Mouse (Mus musculus) E14TG2a.4 (cell line): ENCODE data around the gene Qrsl1.

Experiments used
- H3K27me3 ChIP-seq: 2 replicates; pipeline ENCODE4 v1.6.1; 2014; ENCODE audit warnings: low read length, control low read depth; ENCODE audit not compliant: insufficient read depth
- H3K36me3 ChIP-seq: 2 replicates; pipeline ENCODE4 v1.6.1; 2014; ENCODE audit warnings: low read length, control low read depth; ENCODE audit not compliant: insufficient read depth
- H3K4me1 ChIP-seq: replicated peaks from 2 replicates; pipeline ENCODE4 v1.6.1; 2014; ENCODE audit warnings: low read depth, low read length, control low read depth
- H3K4me3 ChIP-seq: replicated peaks from 2 replicates; pipeline ENCODE4 v1.5.1; 2014; ENCODE audit warnings: mild to moderate bottlenecking, low read length
- H3K9me3 ChIP-seq: 2 replicates; pipeline ENCODE4 v1.6.1; 2014; ENCODE audit warnings: low read length, control low read depth
- CTCF ChIP-seq: conservative IDR thresholded peaks from 2 replicates; pipeline ENCODE4 v1.5.1; 2014; ENCODE audit warnings: low read length
- NANOG ChIP-seq: IDR thresholded peaks from 2 replicates; pipeline ENCODE4 v1.6.1; 2014; ENCODE audit warnings: borderline replicate concordance, low read length, mixed read lengths
- POU5F1 ChIP-seq: IDR thresholded peaks from 2 replicates; pipeline ENCODE4 v1.6.1; 2014; ENCODE audit warnings: low read length, borderline replicate concordance

Qrsl1 gene

DNA sequence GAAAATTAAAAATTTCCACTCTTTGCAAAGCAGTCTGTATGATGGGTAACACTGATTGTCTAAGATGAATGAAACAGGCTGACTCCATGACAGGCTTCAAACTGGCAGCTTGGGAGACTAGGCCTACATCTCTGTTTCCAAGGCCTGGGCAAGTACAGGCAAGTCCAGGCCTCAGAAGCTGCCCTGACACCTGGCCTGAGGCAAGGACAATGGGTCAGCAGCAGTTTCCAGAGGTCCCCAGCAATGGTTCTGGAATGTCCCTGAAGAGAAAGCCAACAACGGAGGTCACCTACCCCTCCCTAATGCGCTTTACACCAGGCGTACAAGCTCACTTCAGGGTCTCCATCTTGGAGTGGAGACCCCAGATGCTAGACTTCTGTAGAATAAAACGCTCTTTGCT, 8.6 kb downstream of the Qrsl1 start:
- peaks cover 76% of the 10 kb centered on the region for H3K36me3 ChIP-seq
- H3K4me1 ChIP-seq = peaks cover 38% of the 10 kb centered on the region
- H3K27me3 ChIP-seq = no peaks in the 10 kb centered on the region
- TF ChIP-seq NANOG (no peak), POU5F1 (no peak), CTCF (no peak)
- no peak overlapping the region for H3K4me3 ChIP-seq
- H3K9me3 ChIP-seq = no peaks in the 10 kb centered on the region

DNA sequence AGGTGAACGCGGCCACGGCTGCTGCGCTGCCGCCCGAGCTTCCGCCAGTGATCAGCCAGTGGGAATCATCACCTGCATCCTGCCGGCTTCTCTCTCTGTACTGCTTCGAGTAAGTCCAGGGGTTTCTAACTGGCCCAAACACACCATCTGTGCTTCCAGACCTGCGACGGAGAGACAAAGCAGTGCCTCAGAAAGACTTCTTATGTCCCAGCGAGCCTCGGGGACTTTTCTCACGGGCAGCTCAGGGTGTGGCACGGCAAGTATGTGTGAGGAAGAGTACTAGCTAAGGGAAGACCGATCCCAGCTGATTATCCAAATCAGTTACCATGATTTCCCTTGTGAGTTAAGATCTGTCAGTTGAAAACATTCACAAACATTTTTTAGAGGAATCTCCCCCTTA, 12.6 kb downstream of the Qrsl1 start:
- Histone ChIP-seq H3K4me1 (peaks cover 27% of the 10 kb centered on the region), H3K9me3 (peaks cover 5% of the 10 kb centered on the region; the same call in 1 of the 2 replicates), H3K4me3 (0 out of 2 replicates have a peak overlapping the region, but pooled peaks have one; percentile 10), H3K27me3 (no peaks in the 10 kb centered on the region), H3K36me3 (peaks cover 79% of the 10 kb centered on the region)
- no peak for TF ChIP-seq POU5F1
- TF ChIP-seq CTCF = no peak
- no peak for TF ChIP-seq NANOG

DNA sequence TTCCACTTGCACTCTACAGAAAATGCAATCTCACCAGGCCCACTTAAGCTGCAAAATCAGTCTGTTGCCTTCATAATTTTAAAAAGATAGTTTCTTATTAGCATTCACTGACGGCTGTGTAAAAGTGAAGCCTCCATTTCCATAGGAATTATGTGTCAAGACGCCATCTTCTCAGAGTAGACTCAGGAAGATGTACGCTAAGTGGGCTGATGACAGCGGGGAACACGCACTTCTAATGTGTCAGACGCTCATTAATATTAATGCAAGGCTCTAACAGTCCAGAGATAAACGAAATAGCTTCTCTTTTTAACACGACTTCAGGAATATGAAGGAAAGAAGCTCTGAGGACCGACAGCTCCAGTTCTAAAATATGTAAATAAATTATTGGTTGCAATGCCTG, 13.9 kb downstream of the Qrsl1 start:
- Histone ChIP-seq H3K9me3 (peaks cover 9% of the 10 kb centered on the region), H3K4me1 (peaks cover 20% of the 10 kb centered on the region), H3K27me3 (no peaks in the 10 kb centered on the region), H3K36me3 (peaks cover 70% of the 10 kb centered on the region), H3K4me3 (no peak overlapping the region)
- no peak for TF ChIP-seq NANOG
- no peak for TF ChIP-seq CTCF
- TF ChIP-seq POU5F1 = no peak

DNA sequence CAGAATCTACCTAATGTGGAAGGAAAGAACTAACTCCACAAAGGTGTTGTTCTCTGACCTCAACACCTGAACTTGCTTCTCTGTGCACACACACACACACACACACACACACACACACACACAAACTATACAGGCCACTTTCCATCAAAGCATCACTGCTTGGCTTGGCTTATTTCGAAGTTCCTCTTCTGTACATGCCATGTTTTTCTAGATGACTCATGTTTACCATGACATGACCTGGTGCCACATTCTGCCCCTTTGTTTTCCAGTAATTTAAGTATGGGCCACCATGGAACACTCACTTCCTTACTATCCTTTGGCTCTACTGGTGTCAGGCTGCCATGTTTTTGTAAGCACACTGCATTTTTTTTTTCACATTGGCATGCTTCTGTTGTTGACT, 30.1 kb downstream of the Qrsl1 start:
- peaks cover 89% of the 10 kb centered on the region for H3K9me3 ChIP-seq
- no peak overlapping the region for H3K4me3 ChIP-seq
- no peaks in the 10 kb centered on the region for H3K4me1 ChIP-seq
- H3K27me3 ChIP-seq = no peaks in the 10 kb centered on the region
- H3K36me3 ChIP-seq = peaks cover 20% of the 10 kb centered on the region
- TF ChIP-seq NANOG (no peak), CTCF (no peak), POU5F1 (no peak)

DNA sequence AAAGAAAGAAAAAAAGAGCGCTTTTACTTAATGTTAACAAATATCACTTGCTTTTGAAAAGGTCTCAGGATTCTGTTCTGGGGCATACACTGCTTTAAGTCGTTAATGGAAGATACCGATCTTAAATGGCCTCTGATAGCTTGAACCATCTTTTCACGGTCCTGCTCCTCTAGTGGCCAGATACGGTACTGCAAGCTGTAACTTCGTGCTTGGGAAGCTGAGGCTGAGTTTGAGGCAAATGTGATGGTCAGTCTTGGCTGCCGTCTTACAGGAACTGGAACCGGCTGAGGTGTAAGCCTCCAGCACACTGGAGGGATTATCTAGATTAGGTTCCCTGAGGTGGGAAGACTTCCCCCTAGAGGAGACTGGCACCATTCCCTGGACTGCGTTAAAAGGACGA, 30.8 kb downstream of the Qrsl1 start:
- TF ChIP-seq POU5F1 (no peak), NANOG (no peak), CTCF (peak; percentile 97)
- H3K27me3 ChIP-seq = no peaks in the 10 kb centered on the region
- H3K36me3 ChIP-seq = peaks cover 13% of the 10 kb centered on the region
- no peak overlapping the region for H3K4me3 ChIP-seq
- H3K9me3 ChIP-seq = peaks cover 89% of the 10 kb centered on the region
- H3K4me1 ChIP-seq = no peaks in the 10 kb centered on the region

DNA sequence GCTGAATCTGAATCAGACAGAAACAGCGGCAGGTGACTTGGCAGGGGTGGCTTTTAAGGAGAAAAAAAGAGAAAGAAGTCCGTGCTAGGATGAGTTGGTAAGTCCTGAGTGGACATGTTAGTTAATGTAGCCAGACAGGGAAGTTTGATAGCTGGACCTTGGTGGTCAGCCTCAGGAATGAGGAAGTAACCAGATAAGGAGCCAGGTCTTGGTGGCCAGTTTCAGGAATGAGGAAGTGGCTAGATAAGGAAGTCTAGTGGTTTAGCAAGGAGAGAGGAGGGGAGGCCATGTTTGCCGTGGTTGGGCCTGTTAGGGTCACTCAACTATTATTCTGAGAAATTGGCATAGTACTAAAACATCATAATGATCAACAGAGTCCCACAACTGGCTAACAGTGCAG, 45.2 kb downstream of the Qrsl1 start:
- Histone ChIP-seq H3K4me3 (no peak overlapping the region), H3K4me1 (no peaks in the 10 kb centered on the region), H3K36me3 (no peaks in the 10 kb centered on the region), H3K9me3 (peaks cover 54% of the 10 kb centered on the region), H3K27me3 (no peaks in the 10 kb centered on the region)
- TF ChIP-seq NANOG (no peak), CTCF (no peak), POU5F1 (no peak)

DNA sequence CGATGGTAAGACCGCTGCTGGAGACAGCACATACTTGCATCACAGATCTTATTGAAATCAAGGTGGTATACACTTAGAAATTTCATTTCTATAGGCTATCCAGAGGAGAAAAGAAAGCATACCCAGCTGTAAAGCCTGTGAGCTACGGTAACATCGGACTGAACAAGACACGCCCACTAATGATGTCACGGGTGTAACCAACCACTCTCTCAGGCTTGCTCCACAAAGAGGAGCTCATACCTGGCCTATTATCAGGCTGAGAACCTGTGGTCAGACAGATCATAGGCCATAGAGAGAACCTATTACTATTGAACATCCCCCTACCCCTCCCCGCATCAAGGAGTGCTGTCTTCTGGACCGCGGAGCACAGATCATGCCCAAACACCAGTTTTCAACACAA, 45.6 kb downstream of the Qrsl1 start:
- Histone ChIP-seq H3K36me3 (no peaks in the 10 kb centered on the region), H3K4me3 (no peak overlapping the region), H3K9me3 (peaks cover 54% of the 10 kb centered on the region), H3K27me3 (no peaks in the 10 kb centered on the region), H3K4me1 (no peaks in the 10 kb centered on the region)
- TF ChIP-seq CTCF (no peak), POU5F1 (no peak), NANOG (no peak)

DNA sequence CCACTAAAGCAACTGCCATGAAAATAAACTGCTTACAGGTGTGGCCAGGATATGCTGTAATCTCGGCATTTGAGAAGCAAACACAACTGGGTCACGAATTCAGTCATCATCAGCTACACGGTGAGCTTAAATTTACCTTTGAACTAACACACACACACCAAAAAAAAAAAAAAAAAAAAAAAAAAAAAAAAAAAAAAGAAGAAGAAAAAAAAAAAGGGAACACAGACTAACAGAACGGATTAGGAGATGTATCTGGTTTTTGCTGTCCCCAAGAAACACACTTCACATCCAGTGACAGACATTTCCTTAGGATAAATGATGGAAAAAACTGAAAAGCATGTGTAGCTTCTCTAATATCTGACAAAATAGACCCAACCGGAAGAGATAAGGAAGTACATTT, 49.6 kb downstream of the Qrsl1 start:
- Histone ChIP-seq H3K27me3 (no peaks in the 10 kb centered on the region), H3K4me1 (no peaks in the 10 kb centered on the region), H3K36me3 (no peaks in the 10 kb centered on the region), H3K9me3 (peaks cover 33% of the 10 kb centered on the region), H3K4me3 (no peak overlapping the region)
- TF ChIP-seq POU5F1 (no peak), NANOG (no peak), CTCF (no peak)

DNA sequence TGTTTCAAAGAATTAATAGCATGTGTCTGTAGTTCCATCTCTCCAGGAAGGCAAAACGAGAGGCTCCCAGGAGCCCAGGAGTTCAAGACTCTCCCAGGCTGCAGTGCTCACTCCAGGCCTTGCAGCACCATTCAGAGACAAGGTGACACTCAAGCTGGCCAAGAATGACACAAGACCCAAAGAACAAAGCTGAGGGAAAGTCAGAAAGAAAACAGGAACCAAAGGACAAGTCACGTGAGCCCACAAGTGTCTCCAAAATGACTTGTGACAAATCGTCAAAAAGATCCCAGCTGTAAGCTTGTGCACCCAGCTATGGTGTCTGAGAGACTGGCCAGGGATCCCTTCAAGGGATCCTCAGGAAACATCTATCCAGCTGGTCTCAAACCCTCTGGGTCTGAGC, 52.1 kb downstream of the Qrsl1 start:
- Histone ChIP-seq H3K36me3 (no peaks in the 10 kb centered on the region), H3K9me3 (peaks cover 10% of the 10 kb centered on the region; the same call in 1 of the 2 replicates)
- TF ChIP-seq NANOG (no peak), CTCF (no peak), POU5F1 (no peak)

More for the DNA sequence above, 52.1 kb downstream of the Qrsl1 start:
- Histone ChIP-seq H3K4me3 (no peak overlapping the region), H3K4me1 (no peaks in the 10 kb centered on the region), H3K27me3 (no peaks in the 10 kb centered on the region)
